Mouse (Mus musculus) ovary, adult 10 weeks (tissue): ENCODE measurements around the gene Vmn2r69. TPM values are rescaled to one million over a fixed set of nuclear protein-coding genes. Genes with fewer than 3 reads are reported as not detected.

Experiments used
- polyA plus RNA-seq: library from polyadenylated mRNA; stranded (reverse); fragments of 350-450 nt; fragmentation: Illumina TruSeq; extraction: RNeasy Lipid Tissue Mini Kit (QIAGEN cat#74804); gene quantifications from one replicate; pipeline ENCODE4 v1.2.3, GENCODE M21; 2014

The Vmn2r69 gene
- not detected for polyA plus RNA-seq

DNA sequence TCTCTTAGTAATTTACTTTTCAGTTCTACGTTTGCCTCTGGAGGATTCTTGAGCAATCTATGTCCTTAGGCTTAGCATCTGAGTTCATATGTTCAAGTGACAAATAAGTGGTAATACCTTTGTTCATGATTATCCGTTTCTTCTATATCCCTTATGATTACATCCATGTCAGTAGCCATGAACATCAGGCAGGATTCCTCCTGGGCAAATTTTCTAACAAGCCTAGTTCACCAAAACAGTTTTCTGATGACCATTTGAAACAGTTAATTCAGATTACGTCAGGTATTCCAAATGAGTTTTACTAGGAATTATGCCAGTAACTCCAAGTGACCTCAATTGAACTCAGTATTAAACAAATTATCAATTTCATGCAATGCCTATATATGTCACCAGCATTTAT, at the start of gene Vmn2r69:
Gene Vmn2r69 (minus strand): TSS at position 101 of the 400 bp plus-strand sequence.

Other genes starting within 250 kb of the Vmn2r69 start
- gene Vmn2r68, start 178.1 kb downstream of the Vmn2r69 start, polyA plus RNA-seq, result not detected
- gene Vmn2r71, start 147.2 kb upstream of the Vmn2r69 start, polyA plus RNA-seq, result not detected
- gene Vmn2r70, start 153.3 kb upstream of the Vmn2r69 start, polyA plus RNA-seq, result not detected